Mouse (Mus musculus) forebrain, embryonic 11.5 days (tissue): ENCODE results near the gene Mpdz. TPM values are rescaled to one million over a fixed set of nuclear protein-coding genes. Genes with fewer than 3 reads are reported as not detected.

ENCODE experiments used
- ATAC-seq: fragments of 200-750 bp; cut with Nextera tagmentation; replicated peaks from 2 replicates; pipeline ENCODE4 v1.8.0; 2017; ENCODE audit warnings: moderate TSS enrichment; ENCODE audit not compliant: low FRiP score
- DNase-seq: peaks from one replicate; pipeline ENCODE4 v3.0.0-alpha.2; 2017; ENCODE audit warnings: low spot score
- H3K27ac ChIP-seq: fragments of 300-500 bp; sonication (generic); 2 replicates; pipeline ENCODE4 v1.5.1; 2014; ENCODE audit warnings: low read depth, low read length
- H3K27me3 ChIP-seq: fragments of 300-500 bp; sonication (generic); 2 replicates; pipeline ENCODE4 v1.6.1; 2014; ENCODE audit warnings: mild to moderate bottlenecking, low read length, mixed read lengths; ENCODE audit not compliant: control insufficient read depth, insufficient read depth
- H3K36me3 ChIP-seq: fragments of 300-500 bp; sonication (generic); 2 replicates; pipeline ENCODE4 v1.6.1; 2014; ENCODE audit warnings: mild to moderate bottlenecking, low read length, moderate library complexity, mixed read lengths; ENCODE audit not compliant: control insufficient read depth, insufficient read depth
- H3K4me1 ChIP-seq: fragments of 300-500 bp; sonication (generic); replicated peaks from 2 replicates; pipeline ENCODE4 v1.6.1; 2014; ENCODE audit warnings: low read length, mixed read lengths; ENCODE audit not compliant: control insufficient read depth, insufficient read depth
- H3K4me2 ChIP-seq: fragments of 300-500 bp; sonication (generic); 2 replicates; pipeline ENCODE4 v1.6.1; 2014; ENCODE audit warnings: low read depth, mild to moderate bottlenecking, low read length, moderate library complexity, mixed read lengths; ENCODE audit not compliant: severe bottlenecking
- H3K4me3 ChIP-seq: fragments of 300-500 bp; sonication (generic); 2 replicates; pipeline ENCODE4 v1.5.1; 2014; ENCODE audit warnings: low read depth, low read length
- H3K9ac ChIP-seq: fragments of 300-500 bp; sonication (generic); 2 replicates; pipeline ENCODE4 v1.6.1; 2014; ENCODE audit warnings: low read length
- H3K9me3 ChIP-seq: fragments of 300-500 bp; sonication (generic); 2 replicates; pipeline ENCODE4 v1.6.1; 2016; ENCODE audit warnings: low read length, mixed read lengths; ENCODE audit not compliant: control insufficient read depth
- WGBS: fragments of 180-500 bp; shearing (Covaris S2); extraction: QIAGEN DNeasy Blood & Tissue Kit; methylation state at CpG from one replicate; pipeline ENCODE4 v1.1.7; 2014; 5-methylcytosine and 5-hydroxymethylcytosine counted together
- polyA plus RNA-seq: library from polyadenylated mRNA; unstranded; fragments of >200 nt; fragmentation: Nextera tagmentation; extraction: Ambion mirVana; gene quantifications from 2 replicates; pipeline ENCODE4 v1.2.1, GENCODE M21; 2014

The Mpdz gene
- polyA plus RNA-seq, 1 experiment from 2014 or later: 62.3 TPM

DNA sequence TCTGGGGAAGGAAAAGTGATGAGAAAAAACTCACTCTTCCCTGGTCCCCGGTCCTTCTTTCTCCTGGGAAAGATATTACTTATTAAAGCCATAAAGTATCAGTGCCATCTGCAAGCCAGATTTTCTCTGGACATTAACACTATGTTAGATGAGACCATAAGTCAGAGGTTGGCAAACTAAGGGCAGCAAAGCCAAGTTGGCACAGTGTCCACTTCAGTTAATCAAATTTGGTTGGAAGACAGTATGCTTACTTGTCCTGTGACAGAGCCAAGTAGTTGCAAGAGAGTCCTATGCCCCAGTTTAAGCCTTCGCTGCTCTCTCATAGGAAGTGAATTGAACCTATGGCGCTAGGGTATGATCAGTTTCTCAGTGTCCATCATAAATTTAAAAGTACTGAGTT is 159.0 kb downstream of the Mpdz start:
- no peaks in the 10 kb centered on the region for H3K4me1 ChIP-seq
- H3K9me3 ChIP-seq: no peaks in the 10 kb centered on the region
- H3K4me2 ChIP-seq: no peak overlapping the region
- no peak overlapping the region for H3K4me3 ChIP-seq
- WGBS: 95% methylated on average over 3 of the region's 3 CpGs
- DNase-seq: no peak
- no peak for ATAC-seq
- H3K27ac ChIP-seq: no peak overlapping the region
- H3K9ac ChIP-seq: no peak overlapping the region
- no peaks in the 10 kb centered on the region for H3K27me3 ChIP-seq
- H3K36me3 ChIP-seq: no peaks in the 10 kb centered on the region

DNA sequence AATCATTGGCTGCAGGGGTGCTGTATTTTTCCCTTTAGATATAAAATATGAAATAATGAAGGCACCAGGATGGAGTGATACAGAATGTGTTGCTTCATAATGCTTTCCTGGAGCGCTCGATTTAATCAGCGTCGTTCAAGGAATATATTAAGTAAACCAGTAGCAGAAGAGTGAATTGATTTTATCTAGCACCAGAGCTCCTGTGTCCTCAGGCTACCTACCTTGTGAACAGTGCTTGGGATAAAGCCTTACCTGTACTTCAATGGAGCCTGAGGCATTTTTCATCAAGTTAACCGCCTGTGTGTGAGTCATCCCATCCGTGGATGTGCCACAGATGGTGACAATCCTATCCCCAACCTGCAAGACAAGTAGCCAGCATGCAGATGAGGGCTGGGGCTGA is 159.5 kb downstream of the Mpdz start:
- Histone ChIP-seq H3K27me3 (no peaks in the 10 kb centered on the region), H3K4me3 (no peak overlapping the region), H3K9ac (no peak overlapping the region), H3K27ac (no peak overlapping the region), H3K4me2 (no peak overlapping the region), H3K9me3 (no peaks in the 10 kb centered on the region), H3K36me3 (no peaks in the 10 kb centered on the region), H3K4me1 (no peaks in the 10 kb centered on the region)
- ATAC-seq (no peak), DNase-seq (no peak)
- WGBS: 94% methylated on average over 6 of the region's 6 CpGs

DNA sequence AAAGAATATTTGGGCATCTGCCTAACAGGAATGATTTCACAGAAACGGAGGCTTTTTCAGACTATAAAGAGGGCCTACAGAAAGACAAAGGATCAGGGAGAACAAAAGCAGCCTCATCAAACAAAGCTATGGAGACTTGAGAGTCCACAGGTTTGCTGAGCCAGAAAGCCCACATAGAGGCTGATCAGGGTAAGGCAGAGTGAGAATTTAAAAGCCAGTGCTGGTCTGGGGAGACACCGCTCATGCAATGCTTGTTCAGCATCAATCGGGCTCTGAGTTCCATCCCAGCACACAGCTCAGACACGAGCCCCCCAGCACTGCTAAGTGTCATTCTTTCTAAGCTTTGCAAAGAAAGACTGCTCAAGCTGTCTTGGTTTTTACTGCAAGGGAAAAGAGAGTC is 162.5 kb downstream of the Mpdz start:
- H3K9ac ChIP-seq: no peak overlapping the region
- H3K4me1 ChIP-seq: no peaks in the 10 kb centered on the region
- no peak overlapping the region for H3K4me2 ChIP-seq
- ATAC-seq (peak; percentile 62; the same call in 1 of the 2 replicates), DNase-seq (no peak)
- H3K27ac ChIP-seq: peak overlapping the region; percentile 46; the same call in 1 of the 2 replicates
- no peaks in the 10 kb centered on the region for H3K36me3 ChIP-seq
- H3K9me3 ChIP-seq: no peaks in the 10 kb centered on the region
- H3K4me3 ChIP-seq: no peak overlapping the region
- H3K27me3 ChIP-seq: no peaks in the 10 kb centered on the region
- 17% methylated on average over 4 of the region's 4 CpGs for WGBS

DNA sequence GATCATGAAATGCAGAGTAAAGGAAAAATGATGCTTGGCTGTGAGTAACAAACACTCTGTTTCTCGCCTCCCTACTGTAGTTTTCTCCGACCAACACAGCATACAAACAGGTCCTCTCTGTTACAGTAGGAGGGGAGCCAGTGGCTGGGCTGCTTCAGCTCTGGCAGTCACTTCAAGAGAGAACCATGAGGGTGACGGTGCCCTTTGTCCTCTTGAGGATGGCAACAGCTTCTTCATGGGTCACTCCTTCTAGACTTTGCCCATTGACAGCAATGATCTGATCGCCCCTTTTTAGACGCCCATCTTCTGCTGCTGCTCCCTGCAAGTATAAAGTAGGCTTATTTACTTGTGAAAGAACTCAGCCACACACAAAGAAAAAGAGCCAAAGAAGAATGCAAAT is 163.2 kb downstream of the Mpdz start:
- 63% methylated on average over 5 of the region's 5 CpGs for WGBS
- Histone ChIP-seq H3K9ac (no peak overlapping the region), H3K27ac (no peak overlapping the region), H3K4me3 (no peak overlapping the region), H3K36me3 (no peaks in the 10 kb centered on the region), H3K4me2 (no peak overlapping the region), H3K4me1 (no peaks in the 10 kb centered on the region), H3K27me3 (no peaks in the 10 kb centered on the region), H3K9me3 (no peaks in the 10 kb centered on the region)
- ATAC-seq (no peak), DNase-seq (no peak)

DNA sequence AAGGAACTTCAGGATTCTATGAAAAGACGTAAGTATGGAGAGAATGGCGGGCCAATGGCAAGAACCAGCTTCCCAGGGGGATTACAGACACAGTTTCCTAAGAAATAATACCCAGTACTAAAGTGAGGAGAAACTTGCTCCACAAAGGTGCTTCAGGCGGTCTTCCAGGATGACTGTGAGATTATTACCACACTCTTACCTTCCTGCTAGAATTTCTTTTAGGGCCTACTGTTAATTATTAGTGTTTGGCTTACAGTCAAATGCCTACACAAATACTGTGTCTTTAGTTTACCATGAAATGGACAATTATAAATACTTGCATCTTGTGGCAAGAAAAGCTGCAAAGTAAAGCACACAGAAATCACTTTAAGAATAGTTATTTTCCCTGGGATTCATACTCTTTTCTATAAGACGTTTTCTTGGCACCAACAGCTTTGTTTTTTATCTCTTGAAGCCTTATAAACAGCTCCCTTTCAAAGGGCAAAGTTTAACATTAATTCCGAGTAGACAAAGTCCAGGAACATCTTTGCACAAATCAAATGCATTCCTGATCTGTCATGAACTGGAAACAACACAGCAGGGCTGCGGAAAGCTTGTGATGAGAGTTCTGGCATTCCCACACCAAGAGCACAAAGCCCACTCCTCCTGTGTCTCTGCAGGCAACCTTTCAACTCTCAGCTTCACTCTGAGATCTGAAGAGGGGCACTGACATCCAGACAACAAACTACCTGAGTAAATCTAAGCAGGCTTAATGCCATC is 166.5 kb downstream of the Mpdz start:
- no peak overlapping the region for H3K9ac ChIP-seq
- ATAC-seq: no peak
- H3K27me3 ChIP-seq: no peaks in the 10 kb centered on the region
- H3K4me1 ChIP-seq: no peaks in the 10 kb centered on the region; the same call in 1 of the 2 replicates
- H3K9me3 ChIP-seq: no peaks in the 10 kb centered on the region
- no peak overlapping the region for H3K4me2 ChIP-seq
- WGBS: 29% methylated on average over 6 of the region's 6 CpGs
- H3K36me3 ChIP-seq: no peaks in the 10 kb centered on the region
- no peak overlapping the region for H3K4me3 ChIP-seq
- no peak overlapping the region for H3K27ac ChIP-seq
- DNase-seq: no peak

DNA sequence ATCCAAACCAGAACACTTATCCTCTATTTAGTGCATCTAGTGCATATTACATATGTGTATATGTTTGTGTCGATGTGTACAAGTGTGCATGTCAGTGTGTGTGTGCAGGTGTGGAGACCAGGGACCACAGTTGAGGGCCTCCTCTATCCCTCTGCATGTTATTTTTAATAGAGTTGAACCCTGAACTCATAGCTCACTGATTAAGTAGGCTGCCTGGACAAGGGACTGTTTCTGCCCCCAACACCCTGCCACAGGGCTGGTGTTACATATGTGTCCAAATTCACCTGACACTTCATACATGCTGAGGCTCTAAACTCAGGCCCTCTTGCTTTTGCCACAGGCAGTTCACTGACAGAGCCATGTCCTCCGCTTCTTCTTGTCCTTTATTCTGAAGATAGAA is 169.5 kb downstream of the Mpdz start:
- Histone ChIP-seq H3K36me3 (no peaks in the 10 kb centered on the region), H3K9ac (no peak overlapping the region), H3K9me3 (no peaks in the 10 kb centered on the region), H3K4me3 (no peak overlapping the region), H3K27ac (no peak overlapping the region), H3K4me1 (no peaks in the 10 kb centered on the region; the same call in 1 of the 2 replicates), H3K27me3 (no peaks in the 10 kb centered on the region), H3K4me2 (no peak overlapping the region)
- 94% methylated on average over 2 of the region's 2 CpGs for WGBS
- DNase-seq (no peak), ATAC-seq (no peak; the same call in 1 of the 2 replicates)

DNA sequence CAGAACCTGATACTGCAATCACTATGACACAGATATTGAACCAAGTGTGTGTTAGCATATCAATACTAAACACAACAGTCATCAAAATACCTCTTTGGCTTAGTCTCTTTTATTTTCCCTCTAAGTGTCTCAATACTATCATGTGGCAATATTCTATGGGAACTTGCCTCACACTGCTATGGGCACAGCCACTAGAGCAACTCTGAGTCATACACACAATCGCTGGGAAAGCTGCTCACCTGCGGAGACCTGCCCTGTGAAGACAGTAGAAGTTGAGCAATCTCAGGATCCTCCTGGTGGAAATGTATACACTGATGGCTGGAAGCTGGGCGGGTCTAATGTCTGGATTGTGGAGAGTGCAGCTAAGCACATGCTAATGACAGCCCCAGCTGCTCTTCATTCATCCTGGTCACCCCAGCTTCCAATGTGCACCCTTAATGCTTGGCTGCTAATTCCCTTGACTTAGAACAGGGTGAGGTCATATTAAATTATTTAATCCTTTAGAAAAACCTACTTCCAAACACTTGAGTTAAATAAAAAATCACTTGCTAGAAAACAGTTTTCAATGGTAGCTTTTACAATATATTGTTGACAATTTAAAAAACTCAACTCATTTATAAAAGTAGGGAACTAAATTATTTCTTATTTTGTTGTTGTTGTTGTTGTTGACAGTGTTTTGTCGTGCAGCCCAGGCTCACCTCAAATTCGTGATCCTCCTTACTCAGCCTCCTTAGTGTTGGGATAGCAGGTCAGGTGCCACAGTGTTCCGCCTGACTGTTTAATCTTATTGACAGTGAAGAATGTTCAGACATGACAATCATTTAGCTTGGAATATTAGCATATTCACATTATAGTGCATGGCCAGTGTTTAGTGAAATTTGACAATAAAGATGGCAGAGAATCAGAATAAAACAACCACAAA is 189.5 kb downstream of the Mpdz start:
- H3K4me1 ChIP-seq: no peaks in the 10 kb centered on the region
- no peak overlapping the region for H3K4me2 ChIP-seq
- 69% methylated on average over 6 of the region's 6 CpGs for WGBS
- H3K36me3 ChIP-seq: no peaks in the 10 kb centered on the region
- H3K27me3 ChIP-seq: no peaks in the 10 kb centered on the region
- H3K9ac ChIP-seq: no peak overlapping the region
- DNase-seq: no peak
- peak; percentile 74 for ATAC-seq
- H3K9me3 ChIP-seq: no peaks in the 10 kb centered on the region
- no peak overlapping the region for H3K27ac ChIP-seq
- H3K4me3 ChIP-seq: no peak overlapping the region

DNA sequence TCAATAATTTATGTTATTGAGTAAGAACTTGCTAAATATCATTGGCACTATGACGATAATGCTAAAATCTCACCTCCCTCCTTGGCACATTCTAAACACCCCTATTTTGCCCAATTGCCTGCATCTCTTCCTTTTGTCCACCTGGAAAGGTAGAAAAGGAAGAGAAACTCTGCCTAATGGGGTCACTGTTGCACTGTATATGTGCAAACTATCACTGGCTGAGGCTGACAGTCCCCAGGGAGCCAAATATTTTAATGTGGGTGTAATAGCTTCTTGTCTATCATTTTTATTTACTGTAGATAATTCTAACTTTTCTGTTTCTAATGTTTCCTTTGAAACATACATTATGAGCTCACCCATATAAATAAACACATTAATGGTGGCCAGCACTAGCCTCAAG is 190.3 kb downstream of the Mpdz start:
- H3K9me3 ChIP-seq: no peaks in the 10 kb centered on the region
- no peaks in the 10 kb centered on the region for H3K36me3 ChIP-seq
- H3K4me2 ChIP-seq: no peak overlapping the region
- H3K27ac ChIP-seq: no peak overlapping the region
- ATAC-seq (peak; percentile 52), DNase-seq (no peak)
- no peak overlapping the region for H3K4me3 ChIP-seq
- no peaks in the 10 kb centered on the region for H3K27me3 ChIP-seq
- H3K9ac ChIP-seq: no peak overlapping the region
- H3K4me1 ChIP-seq: no peaks in the 10 kb centered on the region
- WGBS: 93% methylated on average over 1 of the region's 1 CpGs
